Mouse (Mus musculus) olfactory bulb, adult 2 months (tissue): ENCODE results near the gene Fbxw8.

Experiments
- CTCF ChIP-seq: fragments of 200-500 bp; IDR thresholded peaks from 2 replicates; pipeline ENCODE4 v1.5.1; 2012; ENCODE audit warnings: low read depth, mild to moderate bottlenecking, low read length, moderate library complexity; ENCODE audit not compliant: insufficient read depth
- POLR2A ChIP-seq: fragments of 200-500 bp; IDR thresholded peaks from 2 replicates; pipeline ENCODE4 v1.6.1; 2012; ENCODE audit warnings: mild to moderate bottlenecking, low read depth, low read length, moderate library complexity; ENCODE audit not compliant: insufficient read depth

DNA sequence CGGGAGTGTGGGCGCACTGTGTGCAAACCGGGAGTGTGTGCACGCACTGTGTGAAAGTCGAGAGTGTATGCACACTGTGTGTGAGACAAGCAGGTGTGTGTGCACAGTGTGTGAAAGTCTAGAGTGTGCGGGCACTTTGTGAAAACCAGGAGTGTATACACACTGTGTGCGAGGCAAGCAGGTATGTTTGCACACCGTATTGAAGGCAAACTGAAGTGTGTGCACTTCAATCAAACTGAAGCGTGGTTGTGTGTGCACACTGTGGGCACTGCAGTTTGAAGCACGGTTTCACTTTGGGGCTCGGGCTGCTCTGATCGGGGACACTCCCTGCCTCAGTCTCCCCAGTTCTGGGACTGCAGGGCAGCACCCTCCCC, 126.2 kb downstream of the Fbxw8 start:
- TF ChIP-seq CTCF (no peak), POLR2A (no peak)
